Mouse (Mus musculus) midbrain, embryonic 15.5 days (tissue): Measurements from ENCODE around the gene Kif2a. TPM values are rescaled to one million over a fixed set of nuclear protein-coding genes. Genes with fewer than 3 reads are reported as not detected.

Experiments used
- ATAC-seq: fragments of 200-750 bp; cut with Nextera tagmentation; replicated peaks from 2 replicates; pipeline ENCODE4 v1.8.0; 2017; ENCODE audit warnings: moderate TSS enrichment
- H3K27ac ChIP-seq: fragments of 300-500 bp; sonication (generic); 2 replicates; pipeline ENCODE4 v1.5.1; 2015; ENCODE audit warnings: mild to moderate bottlenecking, inconsistent platforms
- H3K27me3 ChIP-seq: fragments of 300-500 bp; sonication (generic); replicated peaks from 2 replicates; pipeline ENCODE4 v1.6.1; 2015; ENCODE audit warnings: inconsistent platforms
- H3K36me3 ChIP-seq: fragments of 300-500 bp; sonication (generic); replicated peaks from 2 replicates; pipeline ENCODE4 v1.6.1; 2015; ENCODE audit warnings: inconsistent platforms
- H3K4me1 ChIP-seq: fragments of 300-500 bp; sonication (generic); 2 replicates; pipeline ENCODE4 v1.6.1; 2015; ENCODE audit warnings: inconsistent platforms
- H3K4me2 ChIP-seq: fragments of 300-500 bp; sonication (generic); 2 replicates; pipeline ENCODE4 v1.6.1; 2015; ENCODE audit warnings: inconsistent platforms, mild to moderate bottlenecking, moderate library complexity
- H3K4me3 ChIP-seq: fragments of 300-500 bp; sonication (generic); 2 replicates; pipeline ENCODE4 v1.5.1; 2015; ENCODE audit warnings: mild to moderate bottlenecking, inconsistent platforms
- H3K9ac ChIP-seq: fragments of 300-500 bp; sonication (generic); 2 replicates; pipeline ENCODE4 v1.6.1; 2015; ENCODE audit warnings: mild to moderate bottlenecking, inconsistent platforms
- H3K9me3 ChIP-seq: fragments of 300-500 bp; sonication (generic); 2 replicates; pipeline ENCODE4 v1.6.1; 2016; ENCODE audit warnings: inconsistent platforms
- WGBS: fragments of 180-500 bp; shearing (Covaris S2); methylation state at CpG from one replicate; pipeline ENCODE4 v1.1.7; 2015; ENCODE audit warnings: mixed read lengths; 5-methylcytosine and 5-hydroxymethylcytosine counted together
- polyA plus RNA-seq: library from polyadenylated mRNA; unstranded; fragments of >200 nt; fragmentation: Nextera tagmentation; extraction: Ambion mirVana; gene quantifications from 2 replicates; pipeline ENCODE4 v1.2.1, GENCODE M21; 2015

Kif2a gene
- polyA plus RNA-seq, 1 experiment from 2014 or later, result 68.4 TPM

DNA sequence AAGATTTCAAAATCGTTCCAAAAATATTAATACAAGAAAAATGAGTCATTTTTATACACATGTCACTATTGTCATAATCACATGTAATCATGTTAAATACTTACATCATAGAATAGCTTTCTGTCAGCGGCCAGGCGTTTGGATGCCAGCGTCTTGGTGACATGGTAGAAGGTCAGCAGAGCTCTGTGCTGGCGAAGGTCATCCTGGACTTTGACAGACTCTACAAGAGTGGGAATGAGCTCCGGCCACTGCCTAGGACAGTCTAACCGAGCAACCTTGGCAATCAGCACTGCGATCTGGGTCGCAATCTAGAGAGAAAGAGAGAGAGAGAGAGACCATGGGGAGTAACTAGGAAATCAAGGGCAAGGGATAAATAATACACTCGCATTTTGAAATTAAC, 111.8 kb downstream of the Kif2a start:
- H3K4me1 ChIP-seq, result no peaks in the 10 kb centered on the region
- no peak overlapping the region for H3K9ac ChIP-seq
- H3K4me3 ChIP-seq, result no peak overlapping the region
- H3K27ac ChIP-seq, result no peak overlapping the region
- peaks cover 18% of the 10 kb centered on the region for H3K36me3 ChIP-seq
- ATAC-seq, result no peak
- no peak overlapping the region for H3K4me2 ChIP-seq
- no peaks in the 10 kb centered on the region for H3K9me3 ChIP-seq
- H3K27me3 ChIP-seq, result no peaks in the 10 kb centered on the region
- WGBS, result 96% methylated on average over 10 of the region's 10 CpGs

Other genes with a start within 250 kb of the Kif2a start
- gene Ipo11, start 85.2 kb downstream of the Kif2a start, polyA plus RNA-seq, result 37.2 and 37.9 TPM in 2 replicates
- 37.2 and 37.8 TPM in 2 replicates for gene Dimt1, start 75.0 kb downstream of the Kif2a start, polyA plus RNA-seq